Mouse (Mus musculus) kidney, postnatal 4 days (tissue): Measurements from ENCODE around the gene Dhx37.

Source experiments
- DNase-seq, 2 experiments: peaks; one replicate each; pipeline ENCODE4 v3.0.0; 2021; ENCODE audit warnings: mixed read lengths in 2 of 2

Gene Dhx37

DNA sequence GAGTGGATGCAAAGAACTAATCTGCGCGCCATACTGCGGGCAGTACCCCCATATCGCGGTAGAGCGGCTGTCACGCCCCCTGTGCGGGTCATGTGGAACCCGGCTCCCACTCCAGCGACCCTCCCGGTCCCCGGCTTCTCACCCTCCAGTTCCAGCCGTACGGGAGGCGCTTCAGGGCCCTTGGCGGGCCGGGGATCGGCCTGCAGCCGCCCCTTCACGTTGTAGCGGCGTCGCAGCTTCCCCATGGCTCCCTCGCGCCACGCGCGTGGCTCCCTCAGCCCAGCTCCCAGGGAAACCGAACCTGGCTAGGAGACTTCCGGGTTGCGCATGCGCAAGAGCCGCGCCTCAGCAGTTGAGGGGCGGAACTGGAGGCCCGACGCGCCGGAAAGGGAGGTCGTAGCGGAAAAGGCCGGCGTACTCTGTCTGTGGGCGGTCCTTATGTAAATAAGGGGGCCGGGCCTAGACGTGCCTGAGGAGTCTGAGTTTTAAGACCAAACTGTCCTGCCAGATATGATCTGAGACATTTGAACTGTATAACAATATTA is at the start of gene Dhx37:
TSS of gene Dhx37 (minus strand) at position 329 of the 545 bp plus-strand sequence.
- peak; percentile 95 to 97 for DNase-seq

DNA sequence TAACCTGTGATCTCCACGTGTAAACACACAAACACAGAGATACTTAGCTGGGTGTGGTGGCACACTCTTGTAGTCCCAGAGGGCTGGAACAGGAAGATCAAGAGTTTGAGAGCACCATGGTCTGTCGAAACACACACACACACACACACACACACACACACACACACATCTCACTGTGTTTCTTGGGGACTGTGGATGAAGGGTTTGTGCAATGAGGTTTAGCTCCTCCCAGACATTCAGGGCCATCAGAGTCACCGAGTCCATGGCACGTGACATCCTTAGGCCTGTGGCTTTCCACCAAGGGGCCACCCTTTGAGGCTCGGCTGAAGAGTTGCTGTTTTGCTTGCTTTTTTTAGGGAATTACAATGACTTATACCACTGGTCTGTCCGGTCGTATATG is 48.6 kb upstream of the Dhx37 start:
- no peak for DNase-seq

DNA sequence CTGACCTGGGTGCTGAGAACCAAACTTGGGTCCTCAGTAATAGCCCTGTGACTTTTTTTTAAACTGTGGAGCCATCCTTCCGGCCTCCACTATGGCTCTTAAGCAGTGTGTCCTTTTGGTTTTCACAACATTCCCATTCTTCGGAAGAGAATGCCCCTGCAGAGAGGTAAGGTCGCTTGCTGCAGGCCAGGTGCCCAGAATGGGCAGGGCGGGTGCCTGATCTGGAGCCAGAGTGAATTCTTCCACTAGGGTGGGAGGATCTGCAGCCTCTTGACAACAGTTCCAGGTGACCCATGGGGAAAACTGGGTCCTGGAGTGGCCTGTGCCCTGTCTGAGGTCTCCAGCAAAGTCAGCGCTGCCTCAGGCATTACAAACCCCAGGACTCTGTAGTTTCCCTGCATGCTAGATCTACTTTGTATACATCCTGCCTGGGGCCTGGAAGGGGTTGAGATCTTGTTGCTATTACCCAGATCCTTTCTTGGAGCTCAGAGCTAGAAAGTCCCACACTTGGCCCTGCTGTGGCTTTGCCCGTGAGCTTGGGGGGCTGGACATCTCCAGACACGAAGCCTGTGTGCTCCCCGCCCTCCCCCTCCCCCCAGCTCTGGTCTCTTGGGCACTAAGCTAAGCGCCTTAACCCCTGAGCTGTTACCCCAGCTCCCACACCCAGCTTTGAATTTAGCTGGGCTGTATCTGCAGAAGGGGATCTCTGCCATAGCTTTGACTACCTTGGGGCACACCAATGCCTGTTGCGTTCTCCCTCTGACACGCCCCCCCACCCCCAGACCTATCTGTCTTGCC is 46.7 kb upstream of the Dhx37 start:
- DNase-seq, result no peak

DNA sequence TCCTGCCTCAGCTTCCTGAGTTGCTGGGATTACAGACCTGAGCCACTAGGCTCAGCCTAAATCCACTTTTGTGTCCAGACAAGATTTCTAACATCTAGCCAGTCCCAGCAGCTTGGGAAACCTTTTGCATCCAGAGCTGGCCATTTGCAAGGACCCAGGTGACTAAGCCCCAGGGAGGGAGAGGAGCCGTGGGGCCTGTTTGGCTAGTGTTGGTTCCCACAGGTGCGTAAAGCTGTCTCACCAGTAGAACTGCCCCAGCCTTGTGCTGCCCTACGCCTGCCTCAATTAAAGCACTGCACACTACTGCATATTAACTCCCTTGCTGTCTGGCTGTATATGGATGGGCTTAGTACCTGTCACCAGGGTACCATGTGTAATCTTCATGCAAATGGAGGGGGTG is 45.5 kb upstream of the Dhx37 start:
- DNase-seq, result no peak

DNA sequence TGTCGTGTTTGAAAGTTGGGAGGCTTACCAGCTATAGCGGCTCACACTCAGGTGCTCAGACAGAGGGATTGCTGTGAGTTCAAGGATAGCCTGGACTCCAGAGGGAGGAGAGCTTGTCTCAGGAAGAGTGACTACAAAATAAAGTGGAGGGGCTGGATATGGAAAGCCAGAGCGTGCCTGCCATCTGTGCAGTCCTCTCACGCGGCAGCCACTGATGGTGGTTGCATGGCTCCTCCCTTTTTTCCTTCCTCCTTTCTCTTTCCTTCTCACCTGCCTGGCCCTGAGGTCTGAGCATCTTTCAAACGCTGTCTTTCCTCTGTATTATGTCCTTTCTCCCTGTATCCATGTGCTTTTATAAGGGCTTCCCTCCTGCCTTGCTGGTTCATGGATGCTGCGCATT is 44.1 kb upstream of the Dhx37 start:
- no peak for DNase-seq

DNA sequence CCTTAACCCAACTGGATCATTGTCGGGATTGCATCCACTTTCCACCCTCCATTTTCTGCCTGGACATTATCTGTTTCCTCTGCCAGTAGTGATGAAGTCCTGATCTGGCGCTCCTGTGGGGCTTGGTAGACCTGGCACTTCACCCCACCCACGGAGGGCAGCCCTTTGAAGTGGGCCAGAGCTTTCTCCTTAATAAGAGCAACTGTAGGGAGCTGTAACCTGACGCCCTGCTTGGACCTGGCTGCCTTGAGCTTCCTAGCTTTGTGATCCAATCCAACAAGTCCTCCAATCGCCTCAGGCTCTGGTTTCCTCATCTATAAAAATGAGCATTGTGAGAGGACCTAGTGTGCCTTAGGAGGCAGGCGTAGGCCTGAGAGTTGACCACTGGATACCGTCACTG is 43.6 kb upstream of the Dhx37 start:
- DNase-seq, result no peak

DNA sequence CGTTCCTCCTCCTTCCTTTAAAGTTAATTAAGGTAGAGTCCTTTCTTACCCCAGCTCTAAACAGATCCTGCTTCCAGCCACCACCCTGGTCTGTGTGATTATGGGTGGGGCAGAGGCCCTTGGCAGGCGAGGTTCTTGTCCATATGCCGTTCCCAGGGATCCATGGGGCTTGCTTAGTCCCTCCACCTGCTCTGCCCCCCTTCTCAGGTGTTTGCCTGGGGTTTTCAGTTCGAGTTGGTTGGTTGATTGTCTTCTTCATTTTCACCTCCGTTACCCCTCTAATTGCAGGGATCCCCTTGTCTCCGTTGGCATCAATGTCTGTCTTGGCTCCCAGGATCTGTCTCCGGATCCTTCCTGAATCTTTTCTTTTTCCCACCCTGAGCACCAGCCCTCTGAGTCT is 42.9 kb upstream of the Dhx37 start:
- DNase-seq, result no peak

DNA sequence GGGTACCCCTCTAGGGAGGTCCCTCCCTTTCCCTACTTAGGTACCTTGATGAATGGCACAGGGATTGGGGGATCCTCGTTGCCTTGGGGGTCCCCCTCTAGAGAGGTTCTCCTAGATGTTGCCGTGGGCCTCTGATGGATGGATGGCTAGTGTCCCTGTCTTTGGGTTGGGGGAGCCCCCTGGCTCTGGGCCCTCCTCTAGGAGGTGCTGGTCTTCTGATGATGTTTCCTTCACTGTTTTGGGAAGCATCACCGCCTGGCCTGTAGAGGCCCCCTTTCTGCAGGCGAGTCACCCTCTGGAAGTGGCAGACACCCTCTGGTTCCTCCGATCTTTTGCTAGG is 42.3 kb upstream of the Dhx37 start:
- peak; percentile 24 to 41 for DNase-seq

DNA sequence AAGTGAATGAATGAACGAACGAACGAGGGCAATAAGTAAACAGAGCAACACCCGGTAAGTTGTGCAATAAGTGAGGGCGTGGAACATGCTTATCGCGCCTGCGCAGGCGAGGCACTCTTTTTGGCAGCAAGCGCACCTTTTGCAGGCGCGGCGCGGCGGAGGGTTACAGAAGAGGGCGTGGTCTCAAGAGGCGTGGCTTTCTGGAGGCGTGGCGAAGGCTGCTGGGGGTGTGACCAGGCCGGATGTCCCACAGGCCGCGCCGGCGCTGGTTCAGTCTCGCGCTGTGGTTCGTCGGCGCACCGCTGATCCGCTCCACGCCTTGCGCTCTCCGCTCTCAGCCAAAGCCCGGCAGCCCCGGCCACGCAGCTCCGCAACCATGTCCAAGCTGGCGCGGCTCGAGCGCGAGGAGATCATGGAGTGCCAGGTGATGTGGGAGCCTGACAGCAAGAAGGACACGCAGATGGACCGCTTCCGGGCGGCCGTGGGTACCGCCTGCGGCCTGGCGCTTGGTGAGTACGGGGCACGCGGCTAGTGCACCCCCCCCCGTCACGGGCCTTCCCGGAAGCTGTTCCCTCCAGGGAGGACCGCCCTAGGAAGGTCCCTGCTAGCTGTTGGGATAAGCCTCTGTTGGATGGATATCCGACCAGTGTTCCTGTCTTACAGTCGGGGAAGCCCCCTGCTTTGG is 41.8 kb upstream of the Dhx37 start, which contains the start of gene Aacs:
TSS of gene Aacs (plus strand) at position 214 of the 685 bp plus-strand sequence.
- DNase-seq, result peak; percentile 99

DNA sequence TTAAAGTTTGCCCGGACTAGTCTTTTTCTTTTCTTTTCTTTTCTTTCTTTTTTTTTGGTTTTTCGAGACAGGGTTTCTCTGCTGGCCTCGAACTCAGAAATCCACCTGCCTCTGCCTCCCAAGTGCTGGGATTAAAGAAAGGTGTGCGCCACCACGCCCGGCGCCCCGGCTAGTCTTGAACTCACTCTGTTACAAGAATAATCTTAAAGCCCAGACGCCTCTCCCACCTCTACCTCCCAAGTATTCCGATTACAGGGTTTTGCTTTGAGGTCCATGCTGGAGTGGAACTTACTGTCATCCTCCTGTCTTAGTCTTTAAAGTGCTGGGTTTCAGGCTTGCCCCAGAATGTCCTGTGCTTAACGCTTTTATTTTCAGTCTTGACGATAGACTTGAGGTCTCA is 41.1 kb upstream of the Dhx37 start:
- DNase-seq, result no peak

DNA sequence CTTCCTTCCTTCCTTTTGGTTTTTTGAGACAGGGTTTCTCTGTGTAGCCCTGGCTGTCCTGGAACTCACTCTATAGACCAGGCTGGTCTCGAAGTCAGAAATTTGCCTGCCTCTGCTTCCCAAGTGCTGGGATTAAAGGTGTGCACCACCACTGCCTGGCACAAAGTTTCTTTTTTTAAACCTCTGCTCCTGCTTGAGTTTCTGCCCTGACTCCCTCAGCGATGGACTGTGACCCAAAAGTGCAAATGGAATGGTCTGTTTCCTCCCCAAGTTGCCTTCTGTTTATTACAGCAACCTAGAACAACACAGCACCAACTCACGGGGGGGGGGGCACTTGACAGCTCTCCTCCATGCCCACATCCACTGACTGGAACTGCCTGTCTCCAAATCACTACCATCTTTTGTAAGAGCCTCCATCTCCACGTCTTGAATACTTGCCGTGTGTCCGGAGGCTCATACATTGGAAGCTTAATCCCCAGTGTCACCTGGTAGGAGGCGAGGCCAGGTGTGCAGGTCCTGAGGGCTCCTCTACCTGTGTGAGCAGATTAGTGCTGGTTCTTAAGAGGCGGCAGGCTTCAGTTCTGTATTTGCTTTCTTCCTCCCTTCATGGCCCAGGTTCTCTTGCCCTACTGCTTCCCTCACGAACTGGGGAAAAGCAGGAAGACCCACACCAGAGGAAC is 39.0 kb upstream of the Dhx37 start:
- DNase-seq, result no peak

DNA sequence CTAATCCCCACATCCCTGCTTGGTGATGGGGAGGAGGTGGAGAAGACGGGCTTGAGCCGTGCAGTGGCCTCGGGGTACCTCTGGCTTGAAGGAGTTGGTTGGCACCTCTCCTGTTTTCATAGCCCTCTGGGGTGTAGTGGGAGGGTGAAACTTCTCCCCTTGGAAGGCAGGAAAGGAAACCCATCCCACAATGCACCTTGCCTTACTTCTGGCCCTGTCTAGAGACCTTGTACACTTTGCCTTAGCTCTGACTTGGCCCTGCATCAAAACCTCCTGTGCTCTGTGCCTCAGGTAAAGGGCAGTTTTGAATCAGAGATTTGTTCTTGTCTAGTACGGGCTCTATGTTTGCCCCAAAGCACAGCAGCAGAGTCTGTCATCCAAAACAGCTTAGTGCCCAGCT is 36.8 kb upstream of the Dhx37 start:
- no peak for DNase-seq

DNA sequence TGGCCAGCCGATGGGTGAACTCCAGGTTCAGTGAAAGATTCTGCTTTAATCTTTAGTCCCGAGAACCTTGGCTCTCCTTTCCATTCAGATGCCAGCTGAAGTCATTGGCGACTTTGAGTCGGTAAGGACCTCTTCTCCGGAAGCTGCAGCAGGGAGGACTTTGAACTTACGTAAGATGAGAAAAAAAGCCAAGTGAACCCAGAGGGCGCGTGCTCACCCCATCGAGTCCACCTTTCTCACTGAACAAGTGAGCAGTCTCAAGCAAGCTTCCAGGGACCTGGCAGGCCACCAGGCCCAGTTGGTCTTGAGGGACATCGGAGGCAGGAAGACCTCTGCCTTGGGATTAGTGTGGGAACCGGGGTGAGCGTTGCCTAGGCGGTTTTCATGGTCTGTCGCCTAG is 33.3 kb upstream of the Dhx37 start:
- peak; percentile 36 to 70 for DNase-seq

DNA sequence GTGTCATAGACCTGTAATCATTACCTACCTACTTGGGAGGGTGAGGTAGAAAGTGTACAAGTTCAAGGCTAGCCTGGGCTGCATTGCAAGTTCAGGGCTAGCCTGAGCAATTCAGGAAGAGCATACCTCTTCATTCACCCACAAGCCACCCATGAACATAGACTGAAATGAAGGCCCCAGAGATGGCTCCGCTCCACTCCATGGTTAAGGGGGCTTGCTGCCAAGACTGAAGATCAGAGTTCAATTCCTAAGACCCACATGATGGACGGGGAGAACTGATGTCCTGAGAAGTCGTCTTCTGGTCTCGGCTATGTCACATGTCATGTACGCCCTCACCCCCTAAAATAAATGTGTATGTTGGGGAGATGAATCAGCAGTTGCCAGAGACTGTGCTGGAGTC is 32.6 kb upstream of the Dhx37 start:
- no peak for DNase-seq

DNA sequence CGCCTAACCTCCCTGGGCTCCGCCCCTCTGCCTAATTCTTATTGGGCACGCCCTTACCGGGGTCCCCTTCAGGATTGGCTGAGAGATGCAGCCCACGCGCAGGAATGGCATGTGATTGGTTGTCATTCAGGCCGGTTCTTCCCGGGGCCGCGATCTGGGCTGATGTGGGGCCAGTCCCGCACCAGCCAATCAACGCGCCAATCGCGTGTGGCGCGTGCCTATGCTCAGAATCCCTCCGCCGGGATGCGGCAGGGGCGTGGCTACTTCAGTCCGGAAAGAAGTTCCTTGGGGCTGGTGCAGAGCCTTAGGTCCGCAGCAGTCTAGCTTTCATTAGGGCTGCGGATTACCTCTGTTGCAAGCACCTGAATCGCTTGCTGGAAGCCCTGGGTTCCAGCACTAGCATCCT is 31.8 kb upstream of the Dhx37 start:
- DNase-seq, result peak; percentile 96 to 98

DNA sequence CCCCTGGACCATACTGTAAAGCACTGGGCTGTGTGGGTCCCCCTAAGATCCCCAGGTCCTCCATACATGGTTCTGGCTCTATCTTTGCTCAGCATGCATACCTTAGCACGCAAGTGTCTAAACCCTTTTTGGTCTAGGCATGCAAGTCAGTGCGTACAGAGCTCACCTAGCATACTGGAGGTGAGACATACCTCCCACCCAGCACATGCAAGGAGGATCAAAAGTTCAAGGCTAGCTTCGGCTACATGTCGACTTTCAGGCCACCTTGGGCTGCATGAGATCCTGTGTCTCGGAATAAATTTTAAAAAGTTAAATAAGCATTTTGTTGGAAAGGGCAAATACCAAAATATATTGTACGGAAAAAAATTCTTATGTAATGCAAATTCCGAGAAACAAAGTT is 31.3 kb upstream of the Dhx37 start:
- DNase-seq, result peak in 1 of 2 experiments; percentile 8

DNA sequence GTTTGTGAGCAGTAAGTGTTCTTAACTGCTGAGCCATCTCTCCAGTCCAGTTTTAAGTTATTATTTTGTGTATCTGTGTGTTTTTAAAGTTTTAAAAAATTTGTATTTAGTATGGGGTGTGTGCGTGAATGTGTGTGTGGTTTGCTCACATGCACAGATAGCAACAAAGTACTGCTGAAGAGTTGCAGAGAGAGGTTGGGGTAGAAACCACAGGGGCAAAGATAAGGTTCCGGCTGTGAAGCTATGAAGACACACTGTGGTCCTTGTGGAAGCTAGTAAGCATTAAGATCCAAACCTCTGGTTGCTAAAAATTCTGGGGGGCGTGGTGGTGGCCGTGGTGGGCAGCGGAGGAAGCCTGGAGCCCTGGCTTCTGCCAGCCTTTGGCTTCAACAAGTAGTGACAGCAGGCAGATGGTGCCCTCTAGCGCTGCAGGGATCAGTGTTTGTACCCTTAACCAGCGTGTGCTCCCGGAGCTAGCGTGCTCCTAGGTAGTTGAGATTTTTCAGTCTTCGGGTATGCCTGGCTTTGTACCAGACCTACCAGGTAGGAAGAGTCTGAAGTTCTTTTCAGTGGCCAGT is 28.0 kb upstream of the Dhx37 start:
- peak; percentile 67 to 78 for DNase-seq

DNA sequence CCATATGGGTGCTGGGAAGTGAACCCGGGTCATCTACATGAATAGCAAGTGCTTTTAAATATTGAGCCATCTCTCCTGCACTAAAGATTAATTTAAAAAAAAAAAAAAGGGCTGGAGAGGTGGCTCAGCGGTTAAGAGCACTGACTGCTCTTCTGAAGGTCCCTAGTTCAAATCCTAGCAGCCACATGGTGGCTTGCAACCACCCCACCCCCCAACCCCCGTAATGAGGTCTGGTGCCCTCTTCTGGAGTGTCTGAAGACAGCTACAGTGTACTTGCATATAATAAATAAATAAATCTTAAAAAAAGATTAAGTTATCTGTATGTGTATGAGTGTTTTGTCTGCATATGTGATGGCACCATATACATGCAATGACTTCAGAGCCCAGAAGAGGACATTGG is 26.7 kb upstream of the Dhx37 start:
- no peak for DNase-seq

DNA sequence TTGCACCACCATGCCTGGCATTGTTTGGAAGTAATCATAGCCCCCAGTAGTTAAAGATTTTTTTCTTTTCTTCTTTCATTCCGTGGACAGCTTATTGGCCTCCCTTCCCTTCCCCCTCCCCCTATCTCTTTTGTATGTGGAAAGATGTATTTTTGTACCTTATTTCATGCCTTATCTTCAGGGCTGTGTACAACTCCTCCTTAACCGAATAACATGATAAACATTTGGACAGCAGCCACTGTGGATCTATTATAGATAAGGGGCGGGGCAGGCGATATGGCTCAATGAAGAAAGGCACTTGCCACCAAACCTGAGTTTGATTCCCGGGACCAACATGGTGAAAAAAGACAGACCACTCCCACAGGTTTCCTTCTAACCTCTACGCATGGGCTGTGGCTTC is 23.6 kb upstream of the Dhx37 start:
- DNase-seq, result no peak

DNA sequence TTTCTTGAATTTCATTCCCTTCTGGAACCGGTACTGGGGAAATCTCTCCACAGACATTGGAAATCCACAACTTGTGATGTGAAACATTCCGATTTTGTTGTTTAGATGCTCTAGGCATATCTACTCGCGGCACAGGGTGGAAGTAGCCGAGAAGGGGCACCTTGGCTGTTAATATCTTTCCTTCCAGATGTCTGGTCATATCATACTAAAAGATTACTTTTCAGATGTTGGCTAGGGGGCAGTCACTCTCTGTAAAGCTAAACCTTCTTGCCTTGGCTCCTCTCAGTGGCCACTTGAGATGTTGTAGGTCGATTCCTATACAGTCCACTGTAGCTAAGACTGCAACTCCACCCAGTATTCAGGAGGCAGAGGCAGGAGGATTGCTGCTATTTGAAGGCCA is 22.2 kb upstream of the Dhx37 start:
- no peak for DNase-seq

DNA sequence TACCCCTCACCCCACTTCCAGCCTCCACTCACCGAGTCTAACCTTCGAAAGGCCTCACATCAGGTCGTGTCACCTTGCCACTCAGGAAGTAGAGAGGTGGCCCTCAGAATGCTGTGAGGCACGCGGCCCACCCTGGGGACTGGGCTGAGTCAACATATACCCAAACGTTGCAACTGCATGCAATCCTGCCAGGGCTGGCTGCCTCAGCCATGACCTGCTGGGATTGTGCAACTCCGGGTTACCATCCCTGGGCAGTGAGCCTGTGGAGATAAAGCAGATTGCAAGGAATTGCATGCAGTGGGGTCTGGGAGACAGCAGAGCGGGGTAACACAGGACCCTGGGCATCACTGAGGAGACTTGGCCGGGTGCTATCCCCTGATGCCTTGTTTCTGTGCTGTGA is 18.7 kb upstream of the Dhx37 start:
- DNase-seq, result no peak

DNA sequence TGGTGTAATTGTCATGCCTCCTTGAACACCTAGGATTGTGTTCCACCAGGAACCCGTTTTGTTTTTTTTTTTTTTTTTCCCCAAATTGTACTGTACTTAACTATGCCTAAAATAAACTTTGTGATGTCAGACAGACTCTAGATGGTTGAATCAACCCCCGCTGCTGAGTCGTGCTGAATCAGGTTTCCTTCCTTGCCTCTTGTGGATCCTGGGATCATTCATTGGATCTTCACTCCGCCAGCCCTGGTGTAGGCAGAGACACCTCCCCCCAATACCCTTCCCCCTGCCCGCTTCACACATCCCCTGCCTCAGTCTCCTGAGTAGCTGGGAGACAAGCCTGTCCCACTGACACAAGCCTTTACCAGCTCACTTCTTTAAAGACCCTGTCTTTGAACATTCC is 15.4 kb upstream of the Dhx37 start:
- DNase-seq, result no peak

DNA sequence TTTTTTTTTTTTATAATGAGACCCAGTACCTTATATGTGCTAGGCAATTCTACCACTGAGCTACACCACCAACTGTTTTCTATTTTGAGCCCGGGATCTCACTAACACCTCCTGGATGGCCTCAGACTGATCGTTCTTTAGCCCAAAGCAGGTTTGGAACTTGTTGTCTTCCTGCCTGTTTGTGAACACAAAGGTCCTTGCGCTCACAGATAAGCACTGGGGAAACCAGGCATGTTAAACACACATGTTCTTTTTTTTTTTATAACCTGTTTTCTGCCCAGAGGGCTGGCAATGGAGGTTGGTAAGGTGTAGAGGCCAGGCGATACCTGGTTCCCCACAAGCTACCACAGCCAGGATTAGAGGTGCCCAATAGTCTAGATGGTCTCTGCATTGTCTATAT is 14.7 kb upstream of the Dhx37 start:
- no peak for DNase-seq
